Mouse (Mus musculus) CD4-positive, CD25-positive, alpha-beta regulatory T cell, adult 2 months (primary cell): Measurements from ENCODE around the gene Crispld2.

ENCODE experiments used
- DNase-seq: peaks from one replicate; pipeline ENCODE4 v3.0.0-alpha.2; 2012; ENCODE audit warnings: low read depth, low spot score

Crispld2 gene

DNA sequence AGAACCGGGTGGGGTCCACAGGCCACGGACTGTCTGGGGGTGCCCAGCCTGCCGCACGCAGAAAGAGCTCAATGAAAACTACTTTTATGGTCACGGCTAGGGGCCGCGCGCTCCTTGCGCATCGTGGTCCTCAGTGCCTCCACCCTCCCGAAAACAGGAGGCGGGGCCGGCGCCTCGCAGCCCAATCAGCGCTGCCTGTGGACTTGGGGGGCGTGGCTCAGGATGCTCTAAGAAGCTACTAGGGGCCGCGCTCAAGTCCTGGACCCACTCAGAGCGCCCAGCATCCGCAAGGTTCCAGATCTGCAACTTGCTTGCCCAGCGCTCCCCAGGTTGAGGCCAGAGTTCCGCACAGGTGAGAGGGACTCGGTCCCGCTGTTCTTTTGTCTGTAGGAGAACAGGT, at the start of gene Crispld2:
Gene Crispld2, plus strand, starts transcription at position 190 of the 400 bp plus-strand sequence.
- DNase-seq = peak; percentile 65

DNA sequence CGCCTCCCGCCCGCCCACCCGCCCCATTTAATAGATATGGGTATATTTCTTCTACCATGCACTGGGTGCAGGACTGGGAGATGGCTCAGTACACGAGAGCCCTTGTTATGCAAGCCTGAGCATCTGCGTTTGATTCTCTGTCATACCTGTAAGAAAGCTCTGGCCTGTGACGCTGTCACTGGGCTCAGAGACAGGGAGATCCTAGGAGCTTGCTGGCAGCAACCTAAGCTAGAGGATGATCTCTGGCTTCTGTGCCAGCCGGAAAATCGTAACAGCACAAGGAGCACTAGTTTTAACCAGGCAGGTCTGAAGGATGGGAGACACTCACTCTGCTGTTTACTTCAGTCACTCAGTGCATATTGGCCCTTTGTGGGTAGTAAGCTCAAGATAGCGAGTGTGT, 48.6 kb upstream of the Crispld2 start:
- no peak for DNase-seq

DNA sequence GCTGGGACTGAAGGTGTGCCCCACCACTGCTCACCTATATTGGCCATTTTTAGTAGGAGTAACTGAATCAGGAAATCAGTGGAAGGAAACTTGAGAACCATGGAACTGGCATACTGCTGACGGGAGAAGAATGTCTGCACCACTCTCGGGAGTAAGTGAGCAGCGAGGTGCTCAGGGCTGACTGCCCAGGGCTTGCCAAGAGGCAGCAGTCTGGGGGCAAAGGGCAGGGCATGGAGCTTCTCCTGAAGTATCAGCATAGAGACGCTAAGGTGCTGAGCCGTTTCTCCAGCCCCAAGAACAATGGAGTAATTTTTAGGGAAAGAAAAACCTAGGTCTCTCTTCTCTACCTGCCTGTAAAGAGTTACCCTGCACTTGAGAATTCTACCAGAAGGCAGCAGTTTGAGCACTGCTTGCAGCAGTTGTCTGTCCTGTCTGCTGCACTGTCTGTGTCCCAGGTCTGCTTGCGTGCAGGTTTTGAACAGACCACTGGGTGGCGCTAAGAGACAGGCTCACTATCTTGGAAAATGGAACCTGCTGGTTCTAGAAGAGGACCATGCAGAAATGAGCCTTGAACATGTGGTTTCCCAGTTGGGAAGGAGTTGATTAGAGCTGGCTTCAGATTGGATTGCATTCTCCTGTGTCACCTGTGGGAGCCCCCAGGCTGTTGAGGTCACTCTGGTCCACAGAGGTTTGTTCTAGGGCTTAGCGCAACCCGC, 48.0 kb upstream of the Crispld2 start:
- peak; percentile 86 for DNase-seq

DNA sequence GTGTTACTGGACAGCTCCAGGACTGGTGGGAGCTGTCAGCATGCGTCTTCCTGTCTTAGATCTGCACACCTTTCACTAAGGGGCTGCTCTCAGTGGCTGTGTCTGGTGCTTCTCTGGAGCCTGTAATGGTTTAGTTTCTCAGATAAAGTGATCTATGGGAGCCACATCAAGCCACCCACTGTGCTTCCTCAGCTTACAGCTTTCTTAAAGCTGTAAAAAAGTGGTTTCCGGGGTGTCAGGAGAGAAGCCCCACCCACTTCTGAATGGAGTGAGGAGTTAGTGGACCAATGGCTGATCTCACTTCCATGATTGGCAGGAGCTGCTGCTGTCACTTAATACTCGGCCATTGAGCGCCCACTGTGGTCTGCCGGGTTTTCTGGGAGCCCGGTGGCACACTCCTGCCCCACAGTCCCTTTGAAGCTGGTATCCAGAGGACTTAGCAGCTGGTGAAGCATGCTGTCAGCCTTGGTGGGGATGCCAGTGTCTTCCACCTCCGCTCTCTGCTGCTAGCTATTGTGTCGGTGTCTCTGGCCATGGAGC, 45.8 kb upstream of the Crispld2 start:
- DNase-seq = peak; percentile 72

DNA sequence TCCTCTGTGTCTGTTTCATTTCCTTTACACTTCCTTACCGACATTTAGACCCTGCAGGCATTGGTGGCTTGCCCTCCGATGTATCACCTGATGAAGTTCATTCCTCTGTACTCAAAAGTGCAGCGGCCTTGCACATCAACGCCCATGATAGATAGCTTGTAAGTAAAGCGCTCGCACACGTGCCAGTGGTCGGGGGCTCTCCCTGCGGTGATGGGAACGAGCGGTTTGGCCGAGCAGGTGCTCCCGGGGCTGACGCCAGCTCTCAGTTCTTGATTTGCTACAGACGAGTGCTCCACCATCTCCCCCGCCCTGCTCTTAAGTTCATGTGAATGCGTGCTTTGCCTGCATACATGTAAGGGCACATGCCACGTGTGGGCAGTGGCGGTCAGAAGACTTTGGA, 44.6 kb upstream of the Crispld2 start:
- peak; percentile 56 for DNase-seq

DNA sequence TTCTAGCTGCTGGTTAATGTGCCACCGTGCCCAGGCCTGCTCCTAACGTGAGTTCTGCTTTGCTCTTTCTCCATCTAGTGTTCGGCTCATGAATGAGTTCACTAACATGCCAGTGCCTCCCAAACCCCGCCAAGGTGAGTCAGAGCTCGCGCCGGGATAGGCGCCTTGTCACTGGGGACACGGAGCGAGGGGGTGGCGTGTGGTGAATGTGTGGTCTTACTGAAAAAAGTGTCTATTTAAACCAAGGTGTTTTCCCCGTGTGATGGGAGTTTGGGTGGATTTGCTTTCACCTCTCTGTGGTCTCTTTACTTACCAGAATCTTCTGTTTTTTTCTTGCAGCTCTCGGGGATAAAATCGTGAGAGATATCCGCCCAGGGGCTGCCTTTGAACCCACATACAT, 43.9 kb upstream of the Crispld2 start:
- peak; percentile 68 for DNase-seq

DNA sequence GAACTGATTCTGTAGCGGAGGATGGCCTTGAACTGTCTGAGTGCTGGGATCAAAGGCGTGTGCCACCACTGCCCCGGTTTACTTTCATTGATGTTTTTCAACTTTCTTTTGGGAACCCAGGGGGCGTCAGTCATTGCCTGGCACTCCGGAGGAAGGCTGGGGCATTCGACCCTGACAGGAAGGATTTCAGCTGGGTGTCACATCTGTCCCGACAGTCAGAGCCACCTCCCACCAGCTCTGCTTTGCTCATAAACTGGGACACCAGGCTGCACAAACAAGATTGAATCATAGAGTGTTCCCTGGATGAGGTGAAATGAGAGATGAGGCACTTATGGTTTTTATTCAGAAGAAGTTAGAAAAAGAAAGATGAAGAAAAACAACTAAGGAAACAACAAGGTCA, 40.0 kb upstream of the Crispld2 start:
- no peak for DNase-seq

DNA sequence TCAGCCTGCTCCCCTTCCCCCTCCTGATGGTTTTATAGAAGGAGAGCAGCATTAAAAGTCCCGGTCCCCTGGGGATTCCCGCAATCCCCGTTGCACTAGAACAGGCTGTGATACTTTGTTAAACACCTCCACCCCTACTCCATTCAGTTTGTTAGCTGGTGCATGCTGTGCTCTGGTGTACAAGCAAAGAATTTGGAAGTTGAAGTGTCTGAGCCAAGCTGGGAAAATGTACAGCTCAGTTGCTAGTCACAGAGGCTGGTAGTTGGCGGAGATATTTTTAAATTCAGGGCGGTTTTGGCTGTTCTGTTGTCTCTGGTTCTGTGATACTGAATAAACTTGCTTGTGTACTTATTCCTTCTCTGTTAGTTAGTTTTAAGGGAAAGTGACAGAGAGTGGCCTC, 39.5 kb upstream of the Crispld2 start:
- no peak for DNase-seq

DNA sequence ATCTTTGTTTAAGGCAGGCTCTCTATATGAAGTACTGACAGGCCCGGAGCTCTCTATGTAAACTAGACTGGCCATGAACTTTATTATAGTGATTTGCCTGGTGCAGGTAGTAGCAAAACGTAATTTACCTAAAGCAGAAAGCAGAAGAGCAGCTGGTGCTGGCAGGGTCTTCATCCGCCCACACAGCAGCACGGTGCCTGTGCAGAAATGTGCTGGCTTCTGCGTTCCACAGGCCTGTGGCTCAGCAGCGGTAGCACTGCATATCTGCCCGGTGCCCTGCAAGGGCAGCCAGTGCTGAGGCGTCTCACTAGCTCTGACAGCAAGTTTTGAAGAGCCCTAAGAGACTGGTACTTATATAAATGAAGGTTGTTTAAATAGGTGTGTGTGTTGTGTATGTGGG, 36.9 kb upstream of the Crispld2 start:
- DNase-seq = no peak

DNA sequence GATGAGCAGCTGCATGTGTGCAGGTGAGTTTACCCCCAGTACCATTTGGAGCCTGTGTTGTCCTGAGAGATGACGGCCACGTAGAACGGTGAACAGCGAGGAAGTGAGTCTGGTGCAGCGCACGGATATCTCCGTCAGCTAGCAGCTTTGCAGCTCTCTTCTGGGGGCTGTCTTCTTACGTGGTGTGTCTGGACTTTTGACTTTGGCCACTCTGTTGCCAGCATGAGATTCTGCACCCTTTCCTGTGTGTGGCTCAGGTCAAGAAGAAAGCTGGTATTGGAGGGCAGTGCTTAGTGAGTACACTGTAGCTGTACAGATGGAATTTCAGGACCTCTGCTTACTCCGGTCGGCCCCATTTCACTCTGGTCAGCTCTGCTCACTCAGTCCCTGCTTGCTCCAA, 34.2 kb upstream of the Crispld2 start:
- DNase-seq = no peak

DNA sequence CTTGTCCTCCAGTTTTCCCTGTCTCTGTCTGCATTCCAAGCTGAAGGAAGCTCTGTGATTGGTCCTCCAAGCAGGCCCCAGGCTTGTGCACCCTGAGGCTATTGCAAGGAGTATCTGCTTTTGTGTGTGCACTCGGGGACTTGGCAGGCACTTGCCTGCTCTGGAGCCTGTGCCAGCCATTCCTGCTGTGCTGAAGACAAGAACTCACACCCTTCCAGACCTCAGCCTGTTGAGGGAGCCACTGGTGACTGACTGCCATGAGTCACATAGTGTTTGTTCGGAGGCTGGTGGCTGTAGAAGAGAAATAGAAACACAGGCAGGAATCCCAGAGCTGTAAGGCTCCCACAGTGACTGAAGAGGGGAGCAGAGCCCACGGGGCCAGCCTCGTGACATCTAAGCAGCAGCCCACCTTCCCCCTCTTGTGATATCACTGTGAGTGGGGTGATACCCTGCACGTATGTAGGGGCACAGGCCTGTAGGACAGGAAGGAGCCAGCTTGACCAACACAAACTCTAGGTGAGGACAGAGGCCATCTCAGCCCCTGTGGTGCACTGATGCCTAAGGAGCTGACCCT, 31.6 kb upstream of the Crispld2 start:
- no peak for DNase-seq

DNA sequence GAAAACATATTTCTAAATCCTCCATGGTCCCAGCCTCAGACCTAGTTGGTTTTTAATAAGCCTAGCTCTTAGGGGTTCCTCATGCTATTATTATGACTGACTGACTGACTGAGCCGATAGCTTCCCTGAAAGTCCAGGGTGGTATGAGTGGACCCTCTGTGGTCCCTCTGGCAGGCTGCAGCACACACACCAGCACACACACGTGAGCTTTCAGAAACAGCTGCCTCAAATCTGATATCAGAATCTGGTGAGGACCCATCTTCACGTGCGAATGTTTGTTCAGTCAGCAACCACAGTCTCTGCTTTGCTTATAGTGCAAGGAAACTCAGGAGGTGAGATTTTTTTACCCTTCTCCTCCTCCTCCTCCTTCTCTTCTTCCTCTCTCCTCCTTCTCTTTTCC, 27.4 kb upstream of the Crispld2 start:
- DNase-seq = no peak

DNA sequence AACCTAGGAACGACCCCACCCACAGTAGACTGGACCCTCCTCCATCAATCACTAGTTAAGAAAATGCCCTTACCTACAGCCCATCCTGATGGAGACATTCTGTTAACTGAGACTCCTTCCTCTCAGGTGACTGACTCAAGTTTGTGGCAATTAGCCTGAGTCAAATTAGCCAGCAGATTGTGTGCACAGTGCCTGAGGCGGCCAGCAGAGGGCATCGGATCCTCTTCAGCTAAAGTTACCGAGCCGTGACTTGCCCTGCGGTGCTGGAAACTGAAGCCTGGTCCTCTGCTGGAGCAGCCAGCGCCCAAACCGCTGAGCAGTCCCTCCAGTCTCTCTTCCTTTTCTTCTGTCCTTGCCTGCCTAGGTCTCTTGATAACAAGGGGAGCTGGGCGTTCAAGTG, 24.8 kb upstream of the Crispld2 start:
- DNase-seq = no peak

DNA sequence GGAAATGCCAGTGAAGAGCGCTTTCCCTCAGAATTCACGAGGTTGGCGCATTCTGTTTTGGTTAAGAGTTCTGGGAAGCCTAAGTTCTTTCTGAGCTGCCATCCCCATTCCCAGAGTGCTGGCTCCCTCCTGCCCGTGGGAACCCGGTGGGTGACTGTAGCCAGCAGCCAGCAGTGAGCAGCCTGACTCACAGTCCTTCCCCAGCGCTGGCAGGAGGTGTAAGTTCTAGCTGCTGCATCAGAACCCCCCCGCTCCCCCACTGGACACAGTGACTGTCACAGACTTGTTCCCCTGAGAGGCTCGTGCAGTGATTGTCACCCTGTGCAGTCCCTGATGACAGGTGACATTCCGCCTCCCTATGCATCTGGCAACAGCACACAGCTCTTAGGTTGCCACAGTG, 22.1 kb upstream of the Crispld2 start:
- no peak for DNase-seq

DNA sequence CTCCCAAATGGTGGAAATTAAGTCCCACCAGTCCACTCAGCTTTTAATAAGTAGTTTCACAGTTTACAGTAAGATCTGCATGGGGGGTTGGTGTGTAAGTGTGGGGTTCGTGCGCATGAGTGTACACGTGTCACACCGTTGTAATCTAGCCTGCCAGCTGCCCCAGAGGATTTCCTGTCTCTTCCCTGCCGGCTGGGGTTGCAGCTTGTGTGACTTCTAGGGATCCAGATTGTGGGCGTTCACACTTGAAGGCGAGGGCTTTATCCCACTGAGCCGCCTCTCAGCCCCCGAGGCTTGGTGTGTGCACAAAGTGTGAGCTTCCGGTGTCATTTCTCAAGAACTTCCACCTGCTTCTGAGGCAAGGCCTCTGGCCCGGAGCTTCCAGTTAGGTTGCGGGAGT, 19.7 kb upstream of the Crispld2 start:
- peak; percentile 15 for DNase-seq

DNA sequence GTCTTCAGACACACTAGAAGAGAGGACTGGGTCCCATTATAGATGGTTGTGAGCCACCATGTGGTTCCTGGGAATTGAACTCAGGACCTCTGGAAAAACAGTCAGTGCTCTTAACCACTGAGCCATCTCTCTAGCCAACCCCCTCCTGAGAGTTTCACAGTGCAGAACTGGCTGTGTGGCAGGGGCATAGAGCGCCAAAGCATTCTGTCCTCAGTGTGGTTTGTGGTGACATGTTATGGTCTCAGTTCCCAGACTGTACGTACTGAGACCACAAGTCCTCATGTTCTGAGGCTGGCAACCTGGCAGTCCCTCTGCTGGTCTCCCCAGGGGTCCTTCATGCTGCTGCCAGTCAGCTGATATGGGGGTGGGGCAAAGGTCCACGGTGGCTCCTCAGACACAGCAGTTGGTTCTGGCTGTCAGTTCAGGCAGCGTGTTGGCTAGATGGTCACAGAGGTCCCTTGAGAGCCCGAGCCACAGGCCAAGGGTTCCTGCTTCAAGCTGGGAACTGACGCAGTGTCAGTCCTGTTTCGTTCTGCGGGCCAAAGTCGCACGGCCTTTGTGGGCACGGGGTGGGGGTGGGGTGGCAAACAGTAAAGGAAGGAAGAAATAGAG, 13.4 kb upstream of the Crispld2 start:
- no peak for DNase-seq

DNA sequence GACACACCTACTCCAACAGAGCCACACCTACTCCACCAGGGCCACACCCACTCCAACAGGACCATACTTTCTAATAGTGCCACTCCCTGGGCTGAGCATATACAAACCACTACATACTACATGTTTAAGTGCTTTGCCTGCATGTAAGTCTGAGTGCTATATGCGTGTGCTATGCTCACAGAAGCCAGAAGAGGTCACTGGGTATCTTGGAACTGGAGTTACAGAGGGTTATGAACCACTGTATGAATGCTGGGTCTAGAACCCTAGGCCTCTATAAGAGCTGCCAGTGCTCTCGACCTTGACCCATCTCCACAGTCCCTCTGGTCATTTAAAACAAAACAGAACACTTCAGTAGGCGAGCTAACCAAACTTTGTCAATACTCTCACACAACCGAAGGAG, 11.0 kb upstream of the Crispld2 start:
- DNase-seq = no peak

DNA sequence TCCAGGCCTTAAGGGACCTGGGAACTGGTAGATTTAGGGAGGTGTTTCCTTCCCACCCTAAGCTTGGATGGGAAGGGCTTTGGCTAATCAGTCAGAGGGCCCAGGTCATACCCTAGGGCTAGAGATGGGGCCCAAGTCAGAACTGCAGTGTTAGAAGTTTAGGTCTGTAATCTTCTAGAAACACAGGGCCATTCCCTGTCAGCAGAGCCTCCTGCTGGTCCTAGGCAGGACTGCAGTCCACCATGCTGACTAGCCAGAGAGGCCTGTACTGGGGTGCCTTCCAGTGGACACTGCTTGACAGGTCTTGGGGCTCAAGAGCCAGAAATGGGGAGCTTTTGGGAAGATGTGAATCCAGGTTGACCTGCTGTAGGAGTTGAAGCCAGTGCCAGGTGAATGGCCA, 8.2 kb upstream of the Crispld2 start:
- DNase-seq = peak; percentile 58

DNA sequence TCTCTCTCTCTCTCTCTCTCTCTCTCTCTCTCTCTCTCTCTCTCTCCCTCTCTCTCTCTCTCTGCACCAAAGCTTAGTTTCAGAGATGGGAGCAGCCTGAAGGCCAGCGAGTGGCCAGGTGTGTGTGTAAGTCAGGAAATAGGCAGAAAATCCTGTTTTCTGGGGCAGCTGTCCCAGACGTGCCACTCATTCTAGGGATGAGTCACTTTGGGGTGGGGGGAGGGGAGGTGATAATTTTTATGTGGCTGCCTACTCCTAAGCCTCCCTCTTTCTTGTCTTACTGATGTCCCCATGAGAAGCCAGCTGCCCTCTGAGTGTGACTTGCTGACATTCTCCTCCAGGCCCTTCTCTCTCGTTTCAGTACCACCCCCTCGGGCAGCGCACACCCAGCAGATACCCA, 6.1 kb upstream of the Crispld2 start:
- no peak for DNase-seq

DNA sequence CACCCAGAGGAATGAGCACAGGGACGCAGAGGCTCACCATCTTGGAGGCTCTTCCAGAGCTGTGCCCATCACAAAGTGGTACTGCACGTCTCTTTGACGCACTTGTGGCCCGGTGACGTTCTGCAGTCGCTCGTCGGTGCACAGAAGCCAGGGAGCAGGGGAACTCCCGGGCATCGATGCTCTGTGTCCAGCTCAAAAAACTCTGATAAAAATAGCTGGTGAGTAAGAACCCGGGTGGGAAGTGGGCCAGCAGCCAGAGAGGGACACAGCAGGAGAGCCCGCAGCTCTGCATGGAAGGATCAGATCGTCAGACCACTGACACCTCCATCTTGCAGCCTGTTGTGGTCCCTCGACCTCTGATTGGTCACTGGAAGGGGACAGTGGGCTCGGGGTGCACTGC, 4.2 kb upstream of the Crispld2 start:
- DNase-seq = no peak

DNA sequence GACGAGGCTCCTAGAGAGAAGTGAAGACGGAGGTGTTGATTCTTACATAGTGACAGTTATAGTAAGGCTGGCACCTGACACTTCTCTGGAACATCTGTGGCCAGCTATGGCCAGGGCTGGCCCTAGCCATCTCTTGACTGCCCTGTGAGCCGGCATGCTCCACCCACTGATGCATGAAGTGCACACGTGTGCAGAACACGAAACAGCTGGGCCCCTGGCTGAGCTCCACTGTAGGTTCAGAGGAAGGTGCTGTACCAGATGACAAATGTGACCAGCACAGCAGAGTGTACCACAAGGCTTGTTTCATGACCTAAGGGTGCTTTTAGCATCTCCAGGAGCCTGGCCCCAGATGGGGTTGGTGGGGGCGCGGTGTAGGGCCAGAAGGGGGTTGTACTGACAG, 1.9 kb downstream of the Crispld2 start:
- DNase-seq = no peak

DNA sequence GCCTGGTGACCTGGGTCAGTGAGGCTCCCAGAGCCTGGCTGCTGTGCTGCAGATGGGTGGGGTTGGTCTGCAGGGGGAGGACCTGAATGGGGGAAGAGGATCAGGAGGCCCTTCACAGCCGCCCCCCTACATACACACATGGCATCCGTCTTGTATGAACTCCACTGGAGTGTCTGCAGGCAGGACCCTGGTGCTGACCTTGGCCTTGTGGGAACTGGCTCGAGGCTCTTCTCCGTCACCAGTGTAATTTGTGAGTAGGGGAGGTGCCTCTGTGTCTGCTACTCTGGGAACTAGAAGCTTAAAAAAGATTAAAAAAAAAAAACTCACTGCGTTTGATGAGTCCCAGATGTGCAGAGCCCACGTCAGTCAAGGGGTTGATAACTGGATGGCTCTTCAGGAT, 2.3 kb downstream of the Crispld2 start:
- no peak for DNase-seq

DNA sequence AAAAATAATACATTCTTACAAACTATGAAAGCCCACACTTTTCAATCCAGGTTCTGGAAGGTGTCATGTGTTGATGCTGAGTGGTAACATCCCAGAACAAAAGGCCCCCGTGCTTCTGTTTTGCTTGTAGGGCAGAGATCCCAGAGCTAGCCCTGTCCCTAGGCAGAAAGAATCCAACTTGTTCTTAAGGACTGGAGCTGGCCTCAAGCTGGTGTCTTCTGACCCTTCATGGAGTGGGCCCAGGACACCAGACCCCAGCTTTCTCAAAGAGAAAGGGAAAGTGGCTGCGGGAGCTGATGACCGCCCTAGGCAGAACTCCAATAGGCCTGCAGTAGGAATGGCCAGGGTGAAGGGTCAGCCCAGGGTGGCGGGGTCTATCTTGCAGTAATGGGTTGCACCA, 5.0 kb downstream of the Crispld2 start:
- no peak for DNase-seq
